Mouse (Mus musculus) left cerebral cortex, postnatal 14 days (tissue): Measurements from ENCODE around the gene Olfr119. TPM values are rescaled to one million over a fixed set of nuclear protein-coding genes. Genes with fewer than 3 reads are reported as not detected.
"Not testable (repeated sequence)": the region's sequence is repeated elsewhere in the genome, so short reads cannot be mapped to it uniquely, and the experiment has no call there.

Experiments
- DNase-seq, 2 experiments: peaks; one replicate each; pipeline ENCODE4 v3.0.0; 2021 to 2022; ENCODE audit warnings: low spot score in 2 of 2, mixed read lengths in 1 of 2
- intact Hi-C: fragments of 180-260 bp; cut with DNase I; formaldehyde crosslinking; loops from one replicate; pipeline ENCODE4 v1.15.1; 2025
- long read RNA-seq, 2 experiments: library from polyadenylated mRNA; stranded (forward); transcript quantifications; one replicate each; pipeline ENCODE4 v2.0.0; 2021
- total RNA-seq, 2 experiments: library from RNA; stranded (reverse); gene quantifications; 2 replicates each; pipeline ENCODE4 v1.2.3; 2021

Gene Olfr119
- not detected for total RNA-seq
- long read RNA-seq, experiment 1 = 0 reads
- long read RNA-seq, experiment 2 = 0 reads

GRCm38 (mm10) chr17:37696264-37696663, at the start of gene Olfr119:
TSS of gene Olfr119 (plus strand) at chr17:37696564.
- DNase-seq, intact Hi-C loops: not testable (repeated sequence)

- intact Hi-C loops = no loop called here
- no peak for DNase-seq
Measured at GRCm38 (mm10) chr17:37663682-37664081, 32.7 kb upstream of the Olfr119 start, which contains the start of gene Olfr117. TSS of gene Olfr117 (minus strand) at chr17:37663782.

GRCm38 (mm10) chr17:37666688-37667087, 29.7 kb upstream of the Olfr119 start, which contains the start of gene Olfr118:
TSS of gene Olfr118 (plus strand) at chr17:37666988.
- DNase-seq = no peak
- intact Hi-C loops = no loop called here

- intact Hi-C loops = no loop called here
- DNase-seq = no peak
Measured at GRCm38 (mm10) chr17:37721508-37721907, 25.1 kb downstream of the Olfr119 start, which contains the start of gene Olfr120. TSS of gene Olfr120 (plus strand) at chr17:37721808.

GRCm38 (mm10) chr17:37738070-37738469, 41.7 kb downstream of the Olfr119 start:
- intact Hi-C loops = no loop called here

More at GRCm38 (mm10) chr17:37738070-37738469, 41.7 kb downstream of the Olfr119 start:
- DNase-seq = no peak

Other genes with a start within 250 kb of the Olfr119 start
- gene Olfr109, start 237.6 kb upstream of the Olfr119 start, total RNA-seq = not detected
- gene H2-M2, start 213.0 kb upstream of the Olfr119 start, total RNA-seq = not detected
- gene Olfr110, start 204.1 kb upstream of the Olfr119 start, total RNA-seq = not detected
- gene Olfr111, start 188.5 kb upstream of the Olfr119 start, total RNA-seq = not detected
- not detected for gene Olfr112, start 127.1 kb upstream of the Olfr119 start, total RNA-seq
- not detected for gene Olfr113, start 118.9 kb upstream of the Olfr119 start, total RNA-seq
- gene Olfr114, start 103.8 kb upstream of the Olfr119 start, total RNA-seq = not detected
- not detected for gene Olfr115, start 69.5 kb upstream of the Olfr119 start, total RNA-seq
- gene Olfr116, start 69.4 kb upstream of the Olfr119 start, total RNA-seq = not detected
- not detected for gene Olfr117, start 32.8 kb upstream of the Olfr119 start, total RNA-seq
- gene Olfr118, start 29.6 kb upstream of the Olfr119 start, total RNA-seq = not detected
- gene Olfr120, start 25.2 kb downstream of the Olfr119 start, total RNA-seq = not detected
- not detected for gene Olfr121, start 52.3 kb downstream of the Olfr119 start, total RNA-seq
- not detected for gene Olfr122, start 72.0 kb downstream of the Olfr119 start, total RNA-seq
- gene Olfr123, start 97.0 kb downstream of the Olfr119 start, total RNA-seq = not detected
- not detected for gene Olfr124, start 103.3 kb downstream of the Olfr119 start, total RNA-seq
- gene Olfr125, start 136.4 kb downstream of the Olfr119 start, total RNA-seq = not detected
- not detected for gene Olfr126, start 150.9 kb downstream of the Olfr119 start, total RNA-seq
- not detected for gene Olfr127, start 203.9 kb downstream of the Olfr119 start, total RNA-seq
- not detected for gene Olfr128, start 224.0 kb downstream of the Olfr119 start, total RNA-seq